Mouse (Mus musculus) MEL (cell line): ENCODE data around the gene Itga9. TPM values are rescaled to one million over a fixed set of nuclear protein-coding genes. Genes with fewer than 3 reads are reported as not detected.

ENCODE experiments used
- DNase-seq: peaks from one replicate; pipeline ENCODE4 v3.0.0; 2011; ENCODE audit warnings: low read depth, low spot score
- H3K27ac ChIP-seq: 2 replicates; pipeline ENCODE4 v1.5.1; 2012; ENCODE audit warnings: low read depth, mild to moderate bottlenecking, control low read depth, low read length, moderate library complexity; ENCODE audit not compliant: control insufficient read depth
- H3K27me3 ChIP-seq, 2 experiments: fragments of 150-350 bp in 1 of 2; sonication (generic) in 1 of 2; 2 replicates each; pipeline ENCODE4 v1.6.1; 2012; ENCODE audit warnings: low read length in 2 of 2, mild to moderate bottlenecking in 2 of 2, improper control_type of control experiment in 1 of 2, moderate library complexity in 1 of 2; ENCODE audit not compliant: insufficient read depth in 2 of 2, control insufficient read depth in 1 of 2
- H3K36me3 ChIP-seq, 2 experiments: 2 replicates each; pipeline ENCODE4 v1.6.1; 2012 to 2014; ENCODE audit warnings: low read length in 2 of 2, improper control_type of control experiment in 1 of 2, inconsistent platforms in 1 of 2, mild to moderate bottlenecking in 1 of 2; ENCODE audit not compliant: insufficient read depth in 2 of 2, control insufficient read depth in 1 of 2
- H3K4me1 ChIP-seq, 2 experiments: fragments of 150-350 bp in 1 of 2; sonication (generic) in 1 of 2; 2 replicates each; pipeline ENCODE4 v1.6.1; 2012; ENCODE audit warnings: low read length in 2 of 2, improper control_type of control experiment in 1 of 2, mild to moderate bottlenecking in 1 of 2; ENCODE audit not compliant: insufficient read depth in 2 of 2, control insufficient read depth in 1 of 2
- H3K4me3 ChIP-seq, 2 experiments: fragments of 150-350 bp in 1 of 2; sonication (generic) in 1 of 2; 2 replicates each; pipeline ENCODE4 v1.5.1; 2012; ENCODE audit warnings: low read depth in 2 of 2, low read length in 2 of 2, mild to moderate bottlenecking in 2 of 2, moderate library complexity in 2 of 2, control low read depth in 1 of 2, improper control_type of control experiment in 1 of 2; ENCODE audit not compliant: control insufficient read depth in 1 of 2, insufficient read depth in 1 of 2
- H3K79me2 ChIP-seq: 2 replicates; pipeline ENCODE4 v1.6.1; 2012; ENCODE audit warnings: mild to moderate bottlenecking, low read length, moderate library complexity; ENCODE audit not compliant: control insufficient read depth, poor library complexity, insufficient read depth
- H3K9ac ChIP-seq: 2 replicates; pipeline ENCODE4 v1.6.1; 2012; ENCODE audit warnings: low read depth, mild to moderate bottlenecking, control low read depth, low read length, moderate library complexity; ENCODE audit not compliant: control insufficient read depth, poor library complexity, severe bottlenecking
- H3K9me3 ChIP-seq: fragments of 150-350 bp; sonication (generic); replicated peaks from 2 replicates; pipeline ENCODE4 v1.6.1; 2012; ENCODE audit warnings: mild to moderate bottlenecking, low read length, improper control_type of control experiment, moderate library complexity; ENCODE audit not compliant: insufficient read depth
- BHLHE40 ChIP-seq: IDR thresholded peaks from 2 replicates; pipeline ENCODE4 v1.6.1; 2012; ENCODE audit warnings: low read depth, mild to moderate bottlenecking, inconsistent platforms, low read length, improper control_type of control experiment, borderline replicate concordance
- CHD1 ChIP-seq: IDR thresholded peaks from 2 replicates; pipeline ENCODE4 v1.6.1; 2012; ENCODE audit warnings: low read depth, mild to moderate bottlenecking, inconsistent platforms, low read length, improper control_type of control experiment
- CTCF ChIP-seq, 3 experiments: IDR thresholded peaks in 2 of 3; conservative IDR thresholded peaks in 1 of 3; 2 replicates each; pipeline ENCODE4 v1.5.1; 2011 to 2012; ENCODE audit warnings: low read length in 3 of 3, low read depth in 2 of 3, mild to moderate bottlenecking in 2 of 3, improper control_type of control experiment in 1 of 3, inconsistent platforms in 1 of 3, mixed read lengths in 1 of 3, moderate library complexity in 1 of 3; ENCODE audit not compliant: control insufficient read depth in 1 of 3, insufficient read depth in 1 of 3, poor library complexity in 1 of 3, severe bottlenecking in 1 of 3
- E2F4 ChIP-seq: IDR thresholded peaks from 2 replicates; pipeline ENCODE4 v1.6.1; 2011; ENCODE audit warnings: low read depth, low read length, improper control_type of control experiment, borderline replicate concordance
- ELF1 ChIP-seq: IDR thresholded peaks from 2 replicates; pipeline ENCODE4 v1.6.1; 2014; ENCODE audit warnings: low read depth, mild to moderate bottlenecking, inconsistent platforms, low read length, improper control_type of control experiment, moderate library complexity
- ETS1 ChIP-seq: IDR thresholded peaks from 2 replicates; pipeline ENCODE4 v1.6.1; 2012; ENCODE audit warnings: low read depth, mild to moderate bottlenecking, inconsistent platforms, low read length, improper control_type of control experiment, moderate library complexity
- GATA1 ChIP-seq: IDR thresholded peaks from 2 replicates; pipeline ENCODE4 v1.6.1; 2011; ENCODE audit warnings: low read depth, low read length, improper control_type of control experiment
- HCFC1 ChIP-seq: IDR thresholded peaks from 2 replicates; pipeline ENCODE4 v1.6.1; 2012; ENCODE audit warnings: low read depth, mild to moderate bottlenecking, inconsistent platforms, low read length, improper control_type of control experiment, moderate library complexity
- JUND ChIP-seq: IDR thresholded peaks from 2 replicates; pipeline ENCODE4 v1.6.1; 2011; ENCODE audit warnings: low read depth, mild to moderate bottlenecking, improper control_type of control experiment, low read length
- MAFK ChIP-seq: IDR thresholded peaks from 2 replicates; pipeline ENCODE4 v1.6.1; 2011; ENCODE audit warnings: low read depth, mild to moderate bottlenecking, low read length, improper control_type of control experiment, borderline replicate concordance
- MAX ChIP-seq: IDR thresholded peaks from 2 replicates; pipeline ENCODE4 v1.6.1; 2011; ENCODE audit warnings: low read length, improper control_type of control experiment
- MAZ ChIP-seq: IDR thresholded peaks from 2 replicates; pipeline ENCODE4 v1.6.1; 2012; ENCODE audit warnings: low read depth, mild to moderate bottlenecking, inconsistent platforms, low read length, improper control_type of control experiment
- MYB ChIP-seq: IDR thresholded peaks from 2 replicates; pipeline ENCODE4 v1.6.1; 2011; ENCODE audit warnings: mild to moderate bottlenecking, low read depth, low read length, improper control_type of control experiment
- POLR2A ChIP-seq, 2 experiments: IDR thresholded peaks; 2 replicates each; pipeline ENCODE4 v1.6.1; 2011 to 2012; ENCODE audit warnings: low read length in 2 of 2, mild to moderate bottlenecking in 2 of 2, control low read depth in 1 of 2, improper control_type of control experiment in 1 of 2, low read depth in 1 of 2, moderate library complexity in 1 of 2; ENCODE audit not compliant: control insufficient read depth in 1 of 2, insufficient read depth in 1 of 2, poor library complexity in 1 of 2
- POLR2AphosphoS2 ChIP-seq: IDR thresholded peaks from 2 replicates; pipeline ENCODE4 v1.6.1; 2011; ENCODE audit warnings: low read length, improper control_type of control experiment
- POLR2AphosphoS5 ChIP-seq: IDR thresholded peaks from 2 replicates; pipeline ENCODE4 v1.6.1; 2012; ENCODE audit warnings: low read depth, borderline replicate concordance, mild to moderate bottlenecking, inconsistent platforms, low read length, moderate library complexity, mixed read lengths
- RCOR1 ChIP-seq: IDR thresholded peaks from 2 replicates; pipeline ENCODE4 v1.6.1; 2012; ENCODE audit warnings: low read depth, mild to moderate bottlenecking, inconsistent platforms, low read length, improper control_type of control experiment
- SIN3A ChIP-seq: IDR thresholded peaks from 2 replicates; pipeline ENCODE4 v1.6.1; 2012; ENCODE audit warnings: low read length, improper control_type of control experiment, inconsistent platforms
- SMC3 ChIP-seq: IDR thresholded peaks from 2 replicates; pipeline ENCODE4 v1.6.1; 2011; ENCODE audit warnings: low read depth, low read length, improper control_type of control experiment
- TAL1 ChIP-seq: IDR thresholded peaks from 2 replicates; pipeline ENCODE4 v1.6.1; 2012; ENCODE audit warnings: mild to moderate bottlenecking, inconsistent platforms, low read length, moderate library complexity, mixed read lengths
- TBP ChIP-seq: IDR thresholded peaks from 2 replicates; pipeline ENCODE4 v1.8.0; 2011; ENCODE audit warnings: low read depth, low read length, improper control_type of control experiment
- TCF12 ChIP-seq: IDR thresholded peaks from 2 replicates; pipeline ENCODE4 v1.6.1; 2014; ENCODE audit warnings: low read depth, mild to moderate bottlenecking, inconsistent platforms, low read length, improper control_type of control experiment, moderate library complexity
- USF1 ChIP-seq: IDR thresholded peaks from 2 replicates; pipeline ENCODE4 v1.6.1; 2014; ENCODE audit warnings: low read depth, mild to moderate bottlenecking, inconsistent platforms, low read length, improper control_type of control experiment, moderate library complexity
- ZKSCAN1 ChIP-seq: IDR thresholded peaks from 2 replicates; pipeline ENCODE4 v1.6.1; 2012; ENCODE audit warnings: low read depth, mild to moderate bottlenecking, inconsistent platforms, low read length, improper control_type of control experiment, moderate library complexity
- ZNF384 ChIP-seq: IDR thresholded peaks from 2 replicates; pipeline ENCODE4 v1.6.1; 2012; ENCODE audit warnings: low read depth, mild to moderate bottlenecking, inconsistent platforms, low read length, improper control_type of control experiment
- polyA plus RNA-seq, 2 experiments: library from polyadenylated mRNA; stranded (reverse) in 1 of 2; unstranded in 1 of 2; fragments of >175 nt in 1 of 2; fragments of >200 nt in 1 of 2; gene quantifications; 2 replicates each; pipeline versions ENCODE4 v1.2.1 to v1.2.4; 2012; ENCODE audit warnings: low replicate concordance in 2 of 2, low read depth in 1 of 2; ENCODE audit not compliant: insufficient read length in 2 of 2, insufficient read depth in 1 of 2, missing spikeins in 1 of 2
- total RNA-seq: library from RNA; depleted of rRNA; stranded (reverse); fragments of 300-350 nt; gene quantifications from 2 replicates; pipeline ENCODE4 v1.2.3, GENCODE M21; 2012

Itga9 gene
- total and polyA plus RNA-seq, 3 experiments = 0.19 to 0.21 TPM; not detected in 1

DNA sequence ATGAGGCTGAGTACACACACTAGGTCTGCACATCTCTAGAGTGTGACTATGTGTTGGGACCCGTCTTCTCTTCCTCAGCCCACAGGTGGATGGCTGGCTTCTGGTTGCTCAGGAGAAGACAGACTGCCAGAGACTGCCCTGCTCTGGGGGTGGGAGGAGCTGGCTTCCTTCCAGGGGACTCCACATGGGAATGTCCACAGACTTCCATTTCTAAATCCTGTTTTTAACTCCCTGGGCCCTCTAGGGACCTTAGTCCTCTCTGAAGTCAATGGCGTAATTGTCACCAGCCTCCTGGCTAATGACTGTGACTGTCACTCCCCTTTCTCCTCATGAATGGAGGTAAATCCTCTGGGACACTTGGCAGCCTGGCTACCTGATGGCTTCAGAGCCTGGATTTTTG is 45.4 kb downstream of the Itga9 start:
- H3K9ac ChIP-seq = no peak overlapping the region
- no peak overlapping the region for H3K4me3 ChIP-seq
- H3K79me2 ChIP-seq = no peaks in the 10 kb centered on the region
- H3K27ac ChIP-seq = no peak overlapping the region
- TF ChIP-seq E2F4 (no peak), TAL1 (no peak), ZNF384 (no peak), MAX (no peak), RCOR1 (no peak), ETS1 (no peak), CTCF (IDR thresholded peaks at IDR 0.05 in 2 of 3, conservative IDR thresholded peaks at IDR 0.05 in 1 of 3; ENCODE audit: control insufficient read depth in 1 of 3, insufficient read depth in 1 of 3, low read depth in 2 of 3, low read length in 3 of 3, poor library complexity in 1 of 3, severe bottlenecking in 1 of 3) (no peak), BHLHE40 (no peak), JUND (no peak), MYB (no peak), TBP (no peak), MAFK (no peak), POLR2AphosphoS5 (no peak), HCFC1 (no peak), USF1 (no peak), GATA1 (no peak), SMC3 (no peak), TCF12 (no peak), CHD1 (no peak)
- H3K36me3 ChIP-seq = peaks cover 0 to 2% of the 10 kb centered on the region in 2 experiments; a peak in 1 of 4 replicates
- no peaks in the 10 kb centered on the region for H3K27me3 ChIP-seq
- H3K4me1 ChIP-seq = peaks cover 3 to 10% of the 10 kb centered on the region in 2 experiments; a peak in 3 of 4 replicates
- no peak for DNase-seq
- H3K9me3 ChIP-seq = no peaks in the 10 kb centered on the region

DNA sequence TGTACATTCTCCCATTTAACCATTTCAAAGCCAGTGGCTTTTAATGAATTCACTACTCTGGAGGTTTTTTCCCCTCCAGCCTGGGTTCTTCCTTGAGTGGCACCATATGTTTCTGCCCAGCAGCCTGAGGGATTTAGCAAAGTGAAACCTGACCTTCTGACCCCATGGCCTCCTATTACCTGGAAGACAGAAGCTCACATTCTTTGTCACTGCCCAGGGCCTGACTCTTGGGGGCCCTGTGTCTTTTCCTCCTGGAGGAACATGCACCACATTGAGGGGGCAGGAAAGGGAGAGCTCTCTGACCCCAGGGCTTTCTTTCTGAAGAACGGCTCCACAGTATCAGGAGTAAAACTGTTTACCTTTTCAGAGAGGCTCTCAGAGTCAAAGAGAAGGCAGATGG is 46.9 kb downstream of the Itga9 start:
- TF ChIP-seq POLR2AphosphoS2 = no peak
- no peak for TF ChIP-seq SIN3A
- no peak for TF ChIP-seq RCOR1
- TF ChIP-seq GATA1 = no peak
- TF ChIP-seq CTCF (IDR thresholded peaks at IDR 0.05 in 2 of 3, conservative IDR thresholded peaks at IDR 0.05 in 1 of 3; ENCODE audit: control insufficient read depth in 1 of 3, insufficient read depth in 1 of 3, low read depth in 2 of 3, low read length in 3 of 3, poor library complexity in 1 of 3, severe bottlenecking in 1 of 3) = no peak
- TF ChIP-seq POLR2A (IDR thresholded peaks at IDR 0.05; ENCODE audit: control insufficient read depth in 1 of 2, insufficient read depth in 1 of 2, low read depth in 1 of 2, low read length in 2 of 2, poor library complexity in 1 of 2) = no peak
- no peak for TF ChIP-seq ZKSCAN1
- TF ChIP-seq ELF1 = no peak
- TF ChIP-seq MAZ = no peak
- H3K9ac ChIP-seq = no peak overlapping the region

More for the DNA sequence above, 46.9 kb downstream of the Itga9 start:
- H3K4me3 ChIP-seq = no peak overlapping the region
- no peaks in the 10 kb centered on the region for H3K27me3 ChIP-seq
- no peak overlapping the region for H3K27ac ChIP-seq
- no peaks in the 10 kb centered on the region for H3K36me3 ChIP-seq
- DNase-seq = no peak
- H3K4me1 ChIP-seq = peaks cover 0 to 4% of the 10 kb centered on the region in 2 experiments; a peak in 1 of 4 replicates
- no peaks in the 10 kb centered on the region for H3K79me2 ChIP-seq
- no peaks in the 10 kb centered on the region for H3K9me3 ChIP-seq
